Mouse (Mus musculus) gastrocnemius, adult 2 months (tissue): ENCODE measurements around the gene Smoc1. TPM values are rescaled to one million over a fixed set of nuclear protein-coding genes. Genes with fewer than 3 reads are reported as not detected.

Experiments used
- DNase-seq: peaks from one replicate; pipeline ENCODE4 v3.0.0; 2022
- H3K27ac ChIP-seq: fragments of 200-600 bp; 2 replicates; pipeline ENCODE4 v1.8.1; 2022; ENCODE audit warnings: mild to moderate bottlenecking
- H3K4me3 ChIP-seq: fragments of 200-600 bp; 2 replicates; pipeline ENCODE4 v1.8.1; 2022; ENCODE audit warnings: mild to moderate bottlenecking, moderate library complexity
- CTCF ChIP-seq: fragments of 200-600 bp; IDR thresholded peaks from 2 replicates; pipeline ENCODE4 v1.8.1; 2022; ENCODE audit warnings: antibody characterized with exemption, mild to moderate bottlenecking, moderate library complexity
- intact Hi-C: fragments of 180-260 bp; cut with DNase I; formaldehyde crosslinking; loops from one replicate; pipeline ENCODE4 v1.15.1; 2025
- total RNA-seq, 2 experiments: library from RNA; stranded (reverse); gene quantifications; 2 replicates each; pipeline ENCODE4 v1.2.3; 2021

Smoc1 gene
- total RNA-seq, 2 experiments from 2014 or later, result 0.61 to 0.98 TPM

DNA sequence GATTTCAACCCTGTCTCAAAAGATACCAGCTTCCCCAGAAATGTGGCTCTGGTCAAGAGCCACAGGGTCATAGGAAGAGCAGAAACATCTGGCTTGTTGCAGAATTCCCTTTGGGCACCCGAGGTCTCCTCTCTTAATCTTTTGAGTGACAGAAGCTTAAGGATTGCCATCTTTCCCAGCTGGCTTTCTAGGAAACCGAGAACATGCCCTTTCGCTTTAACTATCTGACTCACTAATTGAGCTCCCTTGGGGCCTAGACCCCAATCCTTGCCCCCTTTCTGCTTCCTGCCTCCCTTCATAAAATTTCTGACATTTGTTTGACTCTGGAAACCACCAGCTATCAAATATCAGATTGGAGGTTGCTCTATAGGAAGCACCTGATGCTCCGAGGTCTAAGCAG is 3.1 kb downstream of the Smoc1 start:
- DNase-seq, result no peak
- Histone ChIP-seq H3K27ac (no peak overlapping the region), H3K4me3 (no peak overlapping the region)
- TF ChIP-seq CTCF, result no peak
- intact Hi-C loops, result no loop called here

GRCm38 (mm10) chr12:81031579-81031978 is 5.0 kb downstream of the Smoc1 start:
- H3K27ac ChIP-seq, result no peak overlapping the region
- no peak for DNase-seq
- H3K4me3 ChIP-seq, result no peak overlapping the region
- intact Hi-C loops, result no loop called here
- TF ChIP-seq CTCF, result no peak

GRCm38 (mm10) chr12:81033389-81034041 is 6.9 kb downstream of the Smoc1 start:
- DNase-seq, result peak; percentile 44
- no peak overlapping the region for H3K27ac ChIP-seq
- H3K4me3 ChIP-seq, result no peak overlapping the region
- intact Hi-C loops, result no loop called here
- TF ChIP-seq CTCF, result no peak

DNA sequence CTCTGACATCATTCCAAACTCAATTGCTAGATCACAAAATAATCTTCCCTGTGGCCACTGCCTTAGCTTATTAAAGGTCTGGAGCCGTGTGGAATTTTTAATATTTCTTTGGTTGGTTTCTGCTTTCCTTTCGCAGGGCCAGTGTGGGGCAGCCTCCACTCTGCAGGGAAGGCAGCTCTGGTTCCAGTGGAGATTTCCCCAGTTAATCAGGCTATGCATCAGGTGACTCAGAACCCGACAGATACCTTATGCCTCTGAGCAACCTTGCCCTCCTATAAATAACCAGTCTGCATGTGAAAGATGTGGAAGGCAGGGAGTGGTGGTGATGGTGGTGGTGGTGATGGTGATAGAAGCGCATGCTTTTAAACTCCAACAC is 7.4 kb downstream of the Smoc1 start:
- DNase-seq, result no peak
- no peak for TF ChIP-seq CTCF
- no peak overlapping the region for H3K27ac ChIP-seq
- intact Hi-C loops, result no loop called here
- H3K4me3 ChIP-seq, result no peak overlapping the region

DNA sequence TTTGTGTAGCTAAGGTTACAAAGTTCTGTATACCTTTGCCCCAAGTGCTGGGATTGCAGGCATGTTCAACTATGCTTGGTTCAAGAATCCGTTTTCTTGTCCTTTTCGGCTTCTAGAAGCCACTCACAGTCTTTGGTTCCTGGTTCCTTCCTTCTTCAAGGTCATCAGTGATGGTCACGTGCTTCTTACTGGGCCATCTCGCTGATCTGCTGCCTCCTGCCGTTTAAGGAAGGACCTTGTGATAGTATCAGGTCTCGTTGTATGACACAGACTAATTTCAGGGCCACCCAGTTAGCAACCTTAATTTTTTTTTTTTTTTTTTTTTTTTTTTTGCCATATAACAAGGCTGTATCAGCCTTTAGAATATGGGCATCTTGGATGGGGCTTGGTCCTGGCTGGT is 9.2 kb downstream of the Smoc1 start:
- no peak for DNase-seq
- TF ChIP-seq CTCF, result no peak
- Histone ChIP-seq H3K27ac (no peak overlapping the region), H3K4me3 (no peak overlapping the region)
- intact Hi-C loops, result no loop called here

DNA sequence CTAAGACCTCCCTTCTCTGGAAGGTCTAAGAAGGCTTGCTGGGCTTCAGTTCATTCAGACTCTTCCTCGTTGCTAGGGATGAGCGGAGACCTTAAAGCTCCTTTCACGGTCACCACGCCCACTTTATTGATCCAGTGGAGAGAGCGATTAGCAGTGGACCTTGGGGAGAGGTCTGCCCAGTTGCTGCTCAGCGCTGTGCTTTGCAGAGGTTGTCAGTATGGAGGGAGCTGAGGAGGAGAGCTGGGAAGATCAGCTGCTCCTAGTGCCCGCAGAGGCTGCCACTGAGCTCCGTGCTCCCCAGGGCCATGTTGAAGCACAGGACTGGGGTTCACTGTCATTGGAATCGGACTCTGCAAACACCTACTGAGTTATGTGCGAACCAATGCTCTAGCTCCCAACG is 17.0 kb downstream of the Smoc1 start:
- no peak for TF ChIP-seq CTCF
- no peak for DNase-seq
- Histone ChIP-seq H3K4me3 (no peak overlapping the region), H3K27ac (no peak overlapping the region)
- intact Hi-C loops, result no loop called here

DNA sequence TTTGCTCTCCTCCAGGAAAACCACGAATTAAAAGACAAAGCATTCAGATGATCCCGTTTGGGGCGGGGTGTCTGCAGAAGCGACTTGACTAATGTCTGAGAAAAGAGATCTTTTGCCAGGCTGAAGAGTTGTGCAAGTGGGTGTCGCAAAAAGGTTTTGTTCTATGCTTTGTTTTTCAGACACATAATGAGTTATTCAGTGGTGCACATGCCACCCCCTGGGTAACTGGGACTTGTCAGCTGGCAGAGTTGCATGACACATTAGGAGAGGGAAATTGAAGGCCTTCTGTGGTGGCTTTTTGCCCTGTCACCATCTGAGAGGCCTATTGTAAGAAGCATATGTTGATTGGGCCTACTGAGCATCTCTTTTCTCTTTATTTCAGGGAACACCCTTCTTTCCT is 20.3 kb downstream of the Smoc1 start:
- DNase-seq, result no peak
- H3K27ac ChIP-seq, result no peak overlapping the region
- no peak for TF ChIP-seq CTCF
- no peak overlapping the region for H3K4me3 ChIP-seq
- intact Hi-C loops, result no loop called here

GRCm38 (mm10) chr12:81049661-81050060 is 23.1 kb downstream of the Smoc1 start:
- Histone ChIP-seq H3K4me3 (no peak overlapping the region), H3K27ac (no peak overlapping the region)
- no peak for DNase-seq
- no peak for TF ChIP-seq CTCF
- intact Hi-C loops, result no loop called here

DNA sequence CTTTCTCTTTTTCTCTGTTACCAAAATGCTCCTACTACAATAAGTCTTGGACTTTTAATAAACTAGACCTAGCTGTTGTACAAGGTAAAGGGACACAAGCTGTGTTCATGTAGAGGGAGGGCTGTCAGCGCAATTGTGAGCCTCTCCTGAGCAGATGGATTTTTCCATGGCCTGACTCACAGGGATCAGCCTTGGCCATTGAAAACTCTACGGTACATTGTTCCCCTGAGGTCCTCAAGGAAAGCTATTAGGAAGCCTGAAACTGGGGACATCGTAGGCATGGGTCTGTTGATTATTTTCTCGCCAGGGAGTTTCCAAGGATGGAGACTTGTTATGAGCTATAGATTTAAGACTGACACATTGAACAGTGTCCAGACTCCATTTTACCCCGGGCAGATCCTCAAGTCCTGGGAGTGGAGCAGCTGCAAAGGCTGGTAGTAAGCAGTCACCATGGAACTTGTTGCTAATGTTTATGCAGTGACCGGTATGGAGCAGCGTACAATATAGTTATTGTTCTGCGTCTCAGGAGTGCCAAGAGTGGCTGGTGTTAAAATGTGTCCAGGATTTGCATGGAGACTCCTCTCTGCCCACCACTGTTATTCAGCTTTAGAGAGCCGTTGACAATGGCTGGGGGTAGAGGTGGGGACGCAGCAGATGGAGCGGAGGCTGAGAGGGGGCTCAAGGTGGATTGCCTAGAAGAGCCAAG is 28.5 kb downstream of the Smoc1 start:
- no peak overlapping the region for H3K27ac ChIP-seq
- no peak for DNase-seq
- no peak for TF ChIP-seq CTCF
- intact Hi-C loops, result no loop called here
- no peak overlapping the region for H3K4me3 ChIP-seq

- Histone ChIP-seq H3K4me3 (no peak overlapping the region), H3K27ac (no peak overlapping the region)
- no peak for TF ChIP-seq CTCF
- DNase-seq, result no peak
- intact Hi-C loops, result no loop called here
Observed at GRCm38 (mm10) chr12:81055811-81056210, 29.2 kb downstream of the Smoc1 start.

- intact Hi-C loops, result no loop called here
- no peak for DNase-seq
- Histone ChIP-seq H3K4me3 (no peak overlapping the region), H3K27ac (no peak overlapping the region)
- no peak for TF ChIP-seq CTCF
Observed at GRCm38 (mm10) chr12:81057619-81058018, 31.0 kb downstream of the Smoc1 start.

GRCm38 (mm10) chr12:81058561-81058960 is 32.0 kb downstream of the Smoc1 start:
- intact Hi-C loops, result no loop called here
- Histone ChIP-seq H3K4me3 (no peak overlapping the region), H3K27ac (no peak overlapping the region)
- TF ChIP-seq CTCF, result no peak
- no peak for DNase-seq

DNA sequence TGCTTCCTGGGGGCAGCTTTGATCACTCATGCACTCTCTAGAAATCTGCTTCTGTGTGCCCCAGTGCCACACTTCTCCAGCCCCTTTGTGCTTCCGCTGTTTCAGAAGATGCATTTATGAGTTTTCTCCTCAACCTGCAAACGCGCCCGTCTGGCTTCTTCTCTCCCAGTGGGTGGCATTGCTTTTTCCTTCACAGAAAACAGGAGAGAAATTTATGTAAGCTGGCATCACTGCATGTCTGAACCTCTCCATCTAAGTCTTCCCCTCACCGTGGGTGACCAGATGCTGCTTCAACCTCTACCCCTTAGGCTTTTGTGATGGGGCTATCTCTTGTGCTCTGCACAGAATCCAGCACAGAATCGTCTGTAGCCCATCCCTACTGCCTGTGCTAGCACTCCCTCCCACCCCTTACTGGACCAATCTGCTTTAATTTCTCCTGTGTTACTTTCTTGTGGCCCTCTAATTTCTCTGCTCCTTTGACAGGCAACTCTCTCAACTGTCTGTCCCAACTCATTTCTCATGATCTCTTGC is 35.3 kb downstream of the Smoc1 start:
- Histone ChIP-seq H3K4me3 (no peak overlapping the region), H3K27ac (no peak overlapping the region)
- no peak for DNase-seq
- intact Hi-C loops, result no loop called here
- TF ChIP-seq CTCF, result no peak

GRCm38 (mm10) chr12:81063336-81063955 is 36.8 kb downstream of the Smoc1 start:
- no peak overlapping the region for H3K27ac ChIP-seq

More at GRCm38 (mm10) chr12:81063336-81063955, 36.8 kb downstream of the Smoc1 start:
- H3K4me3 ChIP-seq, result no peak overlapping the region
- no peak for DNase-seq
- intact Hi-C loops, result no loop called here
- TF ChIP-seq CTCF, result no peak
